Mouse (Mus musculus): Measurements from ENCODE around the gene Lrrc75b. TPM values are rescaled to one million over a fixed set of nuclear protein-coding genes. Genes with fewer than 3 reads are reported as not detected.

Gene Lrrc75b
- total and polyA plus RNA-seq, 2 experiments from 2014 or later: 0.83 to 2.9 TPM

GRCm38 (mm10) chr10:75562596-75562995 lies 2.5 kb upstream of the Lrrc75b start:
- ATAC-seq (ENCODE audit: insufficient read depth, low read depth): no peak
- Histone ChIP-seq H3K27ac (ENCODE audit: low read depth) (no peak overlapping the region), H3K9ac (replicated peaks; ENCODE audit: low read depth, low read length) (no peak overlapping the region), H3K4me2 (ENCODE audit: low read depth, low read length) (no peak overlapping the region), H3K9me3 (replicated peaks; ENCODE audit: control insufficient read depth, low read length) (no peaks in the 10 kb centered on the region), H3K4me1 (ENCODE audit: control insufficient read depth, insufficient read depth) (0 out of 2 replicates have a peak, but pooled peaks cover 12% of the 10 kb centered on the region), H3K36me3 (replicated peaks; ENCODE audit: control insufficient read depth, insufficient read depth, low read length) (no peaks in the 10 kb centered on the region), H3K27me3 (ENCODE audit: control insufficient read depth, insufficient read depth, low read length) (peaks cover 23% of the 10 kb centered on the region), H3K4me3 (ENCODE audit: low read depth, low read length) (no peak overlapping the region)
- 78% methylated on average over 8 of the region's 8 CpGs for WGBS
- no peak for DNase-seq (ENCODE audit: low spot score)
- no peak for TF ChIP-seq CTCF (IDR thresholded peaks at IDR 0.05; ENCODE audit: low read depth)
- no peak for TF ChIP-seq EP300 (IDR thresholded peaks at IDR 0.05; ENCODE audit: low read depth)

- Histone ChIP-seq H3K4me1 (ENCODE audit: control insufficient read depth, insufficient read depth) (peaks cover 21% of the 10 kb centered on the region), H3K4me2 (ENCODE audit: low read depth, low read length) (peak within 1 kb of the TSS; percentile 99), H3K27me3 (ENCODE audit: control insufficient read depth, insufficient read depth, low read length) (peaks cover 23% of the 10 kb centered on the region), H3K4me3 (ENCODE audit: low read depth, low read length) (peak within 1 kb of the TSS; percentile 60), H3K27ac (ENCODE audit: low read depth) (no peak within 1 kb of the TSS), H3K9me3 (replicated peaks; ENCODE audit: control insufficient read depth, low read length) (no peaks in the 10 kb centered on the region), H3K9ac (replicated peaks; ENCODE audit: low read depth, low read length) (peak within 1 kb of the TSS; percentile 56; the same call in 1 of the 2 replicates), H3K36me3 (replicated peaks; ENCODE audit: control insufficient read depth, insufficient read depth, low read length) (no peaks in the 10 kb centered on the region)
- 64% methylated on average over 10 of the region's 10 CpGs for WGBS
- ATAC-seq (ENCODE audit: insufficient read depth, low read depth) (no peak), DNase-seq (ENCODE audit: low spot score) (no peak)
- TF ChIP-seq CTCF (IDR thresholded peaks at IDR 0.05; ENCODE audit: low read depth) (no peak), EP300 (IDR thresholded peaks at IDR 0.05; ENCODE audit: low read depth) (no peak)
Observed at GRCm38 (mm10) chr10:75561071-75561654, 1.0 kb upstream of the Lrrc75b start, which contains the start of gene Ggt1. Ggt1 (plus strand) TSS chr10:75561604.

- Histone ChIP-seq H3K27me3 (ENCODE audit: control insufficient read depth, insufficient read depth, low read length) (peaks cover 23% of the 10 kb centered on the region), H3K4me2 (ENCODE audit: low read depth, low read length) (peak overlapping the region; percentile 99), H3K9ac (replicated peaks; ENCODE audit: low read depth, low read length) (peak overlapping the region; percentile 56), H3K9me3 (replicated peaks; ENCODE audit: control insufficient read depth, low read length) (no peaks in the 10 kb centered on the region), H3K36me3 (replicated peaks; ENCODE audit: control insufficient read depth, insufficient read depth, low read length) (no peaks in the 10 kb centered on the region), H3K4me3 (ENCODE audit: low read depth, low read length) (peak overlapping the region; percentile 60), H3K4me1 (ENCODE audit: control insufficient read depth, insufficient read depth) (peaks cover 26% of the 10 kb centered on the region), H3K27ac (ENCODE audit: low read depth) (no peak overlapping the region)
- 0 out of 2 replicates have a peak, but pooled peaks have one; percentile 1 for ATAC-seq (ENCODE audit: insufficient read depth, low read depth)
- WGBS: 30% methylated on average over 6 of the region's 6 CpGs
- no peak for DNase-seq (ENCODE audit: low spot score)
- no peak for TF ChIP-seq EP300 (IDR thresholded peaks at IDR 0.05; ENCODE audit: low read depth)
- no peak for TF ChIP-seq CTCF (IDR thresholded peaks at IDR 0.05; ENCODE audit: low read depth)
Observed at GRCm38 (mm10) chr10:75560549-75560899, 394 bp upstream of the Lrrc75b start.

- H3K9me3 ChIP-seq (replicated peaks; ENCODE audit: control insufficient read depth, low read length): no peaks in the 10 kb centered on the region
- peak overlapping the region; percentile 60 for H3K4me3 ChIP-seq (ENCODE audit: low read depth, low read length)
- WGBS: 9% methylated on average over 14 of the region's 14 CpGs
- no peak for DNase-seq (ENCODE audit: low spot score)
- TF ChIP-seq CTCF (IDR thresholded peaks at IDR 0.05; ENCODE audit: low read depth) (no peak), EP300 (IDR thresholded peaks at IDR 0.05; ENCODE audit: low read depth) (no peak)
- H3K27me3 ChIP-seq (ENCODE audit: control insufficient read depth, insufficient read depth, low read length): peaks cover 23% of the 10 kb centered on the region
- H3K36me3 ChIP-seq (replicated peaks; ENCODE audit: control insufficient read depth, insufficient read depth, low read length): no peaks in the 10 kb centered on the region
- no peak for ATAC-seq (ENCODE audit: insufficient read depth, low read depth)
- H3K4me1 ChIP-seq (ENCODE audit: control insufficient read depth, insufficient read depth): peaks cover 26% of the 10 kb centered on the region
- no peak overlapping the region for H3K27ac ChIP-seq (ENCODE audit: low read depth)
- H3K9ac ChIP-seq (replicated peaks; ENCODE audit: low read depth, low read length): 0 out of 2 replicates have a peak overlapping the region, but pooled peaks have one; percentile 56
- peak overlapping the region; percentile 99 for H3K4me2 ChIP-seq (ENCODE audit: low read depth, low read length)
Observed at GRCm38 (mm10) chr10:75559041-75559675, 972 bp downstream of the Lrrc75b start.

- Histone ChIP-seq H3K27ac (ENCODE audit: low read depth) (no peak overlapping the region), H3K4me1 (ENCODE audit: control insufficient read depth, insufficient read depth) (peaks cover 26% of the 10 kb centered on the region), H3K36me3 (replicated peaks; ENCODE audit: control insufficient read depth, insufficient read depth, low read length) (no peaks in the 10 kb centered on the region), H3K9ac (replicated peaks; ENCODE audit: low read depth, low read length) (no peak overlapping the region), H3K9me3 (replicated peaks; ENCODE audit: control insufficient read depth, low read length) (no peaks in the 10 kb centered on the region), H3K4me3 (ENCODE audit: low read depth, low read length) (no peak overlapping the region), H3K27me3 (ENCODE audit: control insufficient read depth, insufficient read depth, low read length) (peaks cover 23% of the 10 kb centered on the region), H3K4me2 (ENCODE audit: low read depth, low read length) (no peak overlapping the region)
- DNase-seq (ENCODE audit: low spot score) (no peak), ATAC-seq (ENCODE audit: insufficient read depth, low read depth) (no peak)
- TF ChIP-seq EP300 (IDR thresholded peaks at IDR 0.05; ENCODE audit: low read depth) (no peak), CTCF (IDR thresholded peaks at IDR 0.05; ENCODE audit: low read depth) (no peak)
- WGBS: 25% methylated on average over 3 of the region's 3 CpGs
Observed at GRCm38 (mm10) chr10:75558515-75558914, 1.6 kb downstream of the Lrrc75b start.

Measured in heart, postnatal 0 days (tissue).